Mouse (Mus musculus) CD4-positive, CD25-positive, alpha-beta regulatory T cell, adult 2 months (primary cell): ENCODE measurements at regions not wholly inside any gene's neighbourhood (a gene's known extent, or its start where the extent isn't known, plus 50 kb on each side); places are given as distances from the start of the nearest gene placed in this dataset.
"Not testable (repeated sequence)": the region's sequence is repeated elsewhere in the genome, so short reads cannot be mapped to it uniquely, and the experiment has no call there.

ENCODE experiments used
- DNase-seq: peaks from one replicate; pipeline ENCODE4 v3.0.0-alpha.2; 2012; ENCODE audit warnings: low read depth, low spot score

DNA sequence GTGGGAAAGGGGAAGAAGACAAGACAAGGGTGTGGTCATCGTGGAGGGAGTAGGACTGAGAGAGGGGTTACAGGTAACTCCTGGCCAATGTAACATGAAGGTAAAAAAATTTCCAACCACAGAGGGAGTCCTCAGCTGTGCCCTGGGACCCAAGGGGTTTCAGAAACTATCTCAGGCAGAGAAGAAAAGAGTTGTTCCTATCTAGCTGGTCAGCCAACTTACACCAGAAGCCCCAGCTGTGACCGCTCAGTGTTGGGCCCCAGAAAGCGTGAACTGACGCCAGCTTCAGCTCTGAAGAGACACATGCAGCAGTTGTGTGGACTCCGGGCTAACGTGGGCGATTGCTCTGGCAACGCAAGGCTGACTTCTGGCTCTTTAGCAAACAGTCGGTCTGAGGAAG, 52.2 kb downstream of the Rhob start:
- DNase-seq, result no peak

DNA sequence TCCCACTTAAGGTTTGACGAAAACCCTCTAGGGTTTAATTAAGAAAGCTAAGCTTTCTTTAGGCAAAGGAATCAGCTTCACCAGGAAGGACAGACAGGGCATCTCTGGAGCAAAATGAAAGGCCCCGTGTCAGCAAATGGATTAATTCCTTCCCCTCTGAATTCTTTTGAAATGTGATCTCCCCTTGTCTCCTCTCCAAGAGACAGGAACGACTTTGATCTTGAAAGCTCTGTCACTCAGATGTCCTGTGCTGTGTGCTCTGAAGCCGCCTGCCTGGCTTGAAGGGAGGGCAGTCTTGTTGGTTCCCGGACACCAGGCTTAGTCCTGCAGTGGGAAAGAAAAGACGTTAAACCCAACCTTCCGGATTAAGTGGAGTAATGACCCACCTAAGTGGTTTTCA, 52.8 kb downstream of the Rhob start:
- DNase-seq, result no peak

DNA sequence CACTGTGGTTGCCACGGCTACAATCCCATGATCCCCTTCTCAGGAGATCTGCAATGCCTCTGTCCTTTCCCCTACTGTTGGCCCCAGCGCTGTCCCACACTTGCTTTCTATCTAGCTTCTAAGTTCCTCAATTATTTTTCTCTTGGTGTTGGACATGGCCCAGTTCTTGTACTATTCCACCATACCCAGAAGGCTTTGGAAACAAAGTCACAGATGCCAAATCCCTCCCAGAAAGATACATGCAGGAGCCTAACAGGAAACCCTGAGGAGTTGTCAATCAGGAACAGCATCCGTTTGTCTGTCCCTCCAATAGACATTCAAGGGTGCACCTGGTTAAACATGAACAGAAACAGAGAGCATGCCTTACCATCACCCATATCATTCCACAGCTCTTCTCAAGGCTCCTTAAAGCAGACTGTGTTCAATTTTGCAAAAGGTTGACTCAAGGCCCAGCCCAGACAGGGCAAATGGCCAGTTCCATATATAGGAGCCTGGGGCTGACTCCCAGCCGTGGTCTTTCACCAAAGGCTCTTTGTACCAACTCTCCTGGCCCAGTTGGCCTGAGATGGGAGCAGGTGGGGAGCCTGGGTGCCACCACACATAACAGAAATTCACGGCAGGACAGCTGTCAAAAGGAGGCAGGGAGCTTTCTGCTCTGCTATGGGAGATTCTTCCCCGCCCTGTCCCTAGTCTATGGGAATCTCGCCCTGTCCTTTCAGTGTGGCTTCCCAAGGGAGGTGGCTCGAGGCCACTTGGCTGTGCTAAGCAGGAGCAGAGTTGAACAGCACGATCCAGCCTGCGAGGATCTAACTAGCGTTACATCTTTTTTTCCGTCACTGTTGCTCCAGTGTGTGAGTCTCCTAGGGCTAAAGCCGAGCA, 54.6 kb downstream of the Rhob start:
- no peak for DNase-seq

DNA sequence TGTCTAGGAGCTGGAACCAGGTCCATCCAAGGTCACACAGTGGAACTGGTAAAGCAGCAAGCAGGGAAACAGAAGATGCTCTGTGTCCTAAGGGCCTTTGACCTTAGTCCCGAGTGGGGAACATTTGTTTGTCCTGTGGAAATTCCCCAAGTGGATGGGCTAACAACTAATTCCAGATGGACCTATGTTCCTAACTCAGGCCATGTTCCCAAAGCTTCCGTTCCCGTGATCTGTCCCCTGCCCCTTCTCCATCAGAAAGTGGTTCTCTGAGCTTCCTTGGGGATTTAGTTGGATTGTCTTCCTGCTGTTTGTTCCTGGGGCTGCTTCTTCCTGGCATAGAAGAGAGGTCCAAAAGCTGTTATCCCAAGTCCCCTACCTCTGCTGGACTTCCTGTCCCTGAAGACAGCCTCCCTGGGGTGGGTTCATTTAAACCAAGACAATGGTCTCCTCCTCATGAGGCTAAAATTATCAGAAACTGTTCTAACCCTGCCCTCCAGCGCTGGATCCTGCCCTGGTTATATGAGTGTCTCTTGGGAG, 55.8 kb downstream of the Rhob start:
- DNase-seq, result no peak

DNA sequence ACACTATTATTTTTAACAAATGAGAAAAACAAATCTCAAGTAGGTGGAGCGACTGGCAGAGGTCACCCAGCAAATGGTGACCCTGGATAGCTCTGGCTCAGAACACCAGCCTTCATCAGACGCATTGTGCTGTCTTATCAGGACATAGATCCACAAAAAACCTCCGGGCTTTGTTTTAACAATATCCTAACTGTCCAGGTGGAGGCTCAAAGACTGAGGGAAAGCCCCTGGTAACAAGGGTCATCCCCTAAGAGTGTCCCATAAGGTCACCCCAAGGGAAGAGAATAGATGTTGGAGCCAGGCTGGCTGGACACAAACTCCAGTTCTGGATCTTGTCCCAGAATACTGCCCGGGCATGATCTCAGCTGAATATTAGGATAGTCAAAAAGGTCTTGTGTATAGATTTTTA, 56.6 kb downstream of the Rhob start:
- DNase-seq, result no peak

DNA sequence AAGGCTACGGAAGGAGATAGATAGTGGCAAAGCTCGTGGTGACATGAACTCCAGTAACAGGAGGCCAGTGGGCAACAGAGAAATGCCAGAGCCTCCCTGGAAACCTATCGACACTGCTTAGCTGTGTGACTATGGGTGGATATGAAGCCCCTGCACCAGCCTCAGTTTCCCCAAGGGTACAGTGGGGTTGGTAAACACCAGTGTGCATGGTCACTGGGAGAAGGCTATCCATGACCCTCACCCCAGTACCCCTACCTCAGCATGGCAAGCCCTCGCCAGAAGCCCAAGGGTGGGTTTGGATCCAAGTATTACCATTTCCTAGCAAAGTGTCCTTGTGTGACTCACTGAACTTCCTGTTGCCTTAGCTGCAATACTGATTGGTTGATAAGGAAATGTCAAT, 58.5 kb downstream of the Rhob start:
- DNase-seq, result no peak

DNA sequence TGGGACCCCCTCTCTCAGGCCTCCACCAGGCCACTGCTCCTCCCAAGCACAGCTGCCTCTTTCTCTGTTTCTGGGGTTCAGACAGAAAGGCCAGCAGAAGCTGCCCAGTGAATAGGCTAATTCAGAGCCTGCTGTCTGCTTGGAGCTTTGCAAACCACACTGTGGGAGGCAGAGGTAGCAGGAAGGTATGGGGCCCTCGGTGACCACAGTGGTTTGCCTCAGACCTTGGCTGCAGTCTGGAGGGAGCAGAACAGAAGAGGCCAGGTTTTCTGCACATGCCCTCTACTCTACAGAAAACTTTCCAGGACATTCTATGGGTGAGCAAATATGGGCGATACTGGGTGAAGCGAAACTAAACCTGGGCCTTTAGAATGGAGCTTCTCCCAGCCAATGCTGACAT, 59.4 kb downstream of the Rhob start:
- no peak for DNase-seq

DNA sequence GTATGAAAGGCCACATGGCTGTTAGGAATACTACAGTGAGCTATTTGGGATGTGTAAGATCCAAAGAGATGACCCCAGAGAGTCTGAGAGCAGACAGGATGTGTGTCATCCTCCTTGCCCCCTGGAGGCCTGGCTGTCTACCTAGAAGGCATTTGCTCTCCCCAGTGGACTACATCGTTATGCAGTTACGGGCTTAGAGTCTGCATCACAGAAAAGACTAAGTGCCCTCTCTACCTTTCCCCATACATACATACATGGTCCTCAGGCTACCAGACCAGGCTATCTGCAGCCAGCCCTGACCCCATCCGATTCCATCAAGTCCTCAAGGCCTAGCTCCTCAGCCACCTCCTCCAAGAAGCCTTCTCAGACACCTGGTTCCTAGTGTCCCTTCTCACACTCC, 59.9 kb downstream of the Rhob start:
- DNase-seq, result no peak

DNA sequence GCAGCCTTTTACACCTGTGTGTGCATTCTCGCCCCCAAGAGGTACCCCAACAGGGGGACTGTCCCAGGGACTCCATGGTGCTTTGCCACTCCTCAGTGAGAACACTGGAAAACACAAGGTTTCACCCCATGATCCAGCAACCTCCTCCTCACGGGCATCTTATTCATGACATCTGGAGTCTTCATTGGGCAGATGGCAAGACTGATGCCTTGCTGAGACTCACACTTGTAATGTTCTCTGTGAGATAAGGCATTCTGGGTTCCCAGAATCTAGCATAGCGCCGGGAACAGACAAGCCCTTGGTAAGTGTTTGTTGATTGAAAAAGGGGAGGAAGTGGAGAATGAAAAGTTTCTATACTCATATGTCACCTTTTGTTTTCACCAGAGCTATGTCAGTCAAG, 60.3 kb downstream of the Rhob start:
- DNase-seq, result no peak

DNA sequence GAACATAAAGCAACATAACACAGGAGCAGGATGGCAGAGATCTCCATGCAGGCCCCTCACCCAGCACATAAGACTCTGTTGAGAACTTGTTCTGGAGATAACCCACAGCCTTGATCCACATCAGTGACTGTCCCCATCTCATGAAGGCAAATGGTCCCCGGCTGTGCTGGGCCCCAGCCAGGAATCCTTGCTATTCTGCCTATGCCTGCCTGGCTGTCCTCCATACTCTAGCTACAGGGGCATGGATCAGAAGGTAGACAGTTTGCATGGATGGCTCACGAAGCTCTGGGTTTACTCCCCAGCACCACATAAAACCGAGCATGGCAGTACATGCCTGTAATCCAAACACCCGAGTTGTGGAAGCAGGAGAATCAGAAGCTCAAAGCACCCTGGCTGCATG, 61.2 kb downstream of the Rhob start:
- DNase-seq, result no peak

DNA sequence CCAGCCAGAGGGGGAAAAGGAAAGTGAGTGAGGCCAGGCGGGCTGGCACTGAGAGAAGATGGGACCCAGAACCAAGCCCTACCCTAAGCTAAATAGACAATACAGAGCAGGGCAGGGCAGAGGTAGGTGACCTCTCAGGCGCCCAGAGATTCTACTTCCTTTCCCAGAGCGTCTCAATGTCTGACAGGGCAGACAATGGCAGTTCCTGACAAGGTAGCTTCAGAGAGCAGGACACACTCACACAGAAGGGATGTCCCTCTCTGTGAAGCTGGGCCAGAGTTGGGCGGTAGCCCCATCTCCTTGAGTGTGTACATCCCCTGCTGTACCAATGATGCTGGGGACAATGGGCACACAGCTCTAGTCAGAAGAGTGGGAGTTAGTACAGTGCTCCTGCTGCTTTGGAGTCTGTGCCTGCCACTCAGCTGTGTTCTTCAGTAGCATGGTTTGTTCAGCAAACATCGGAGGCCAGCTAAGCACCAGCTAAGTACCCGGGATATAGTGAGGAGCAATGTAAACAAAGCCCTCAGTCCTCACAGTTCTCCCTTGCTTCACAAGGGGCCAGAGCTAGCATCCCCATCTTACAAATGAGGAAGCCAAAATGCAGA, 62.7 kb downstream of the Rhob start:
- DNase-seq, result no peak

DNA sequence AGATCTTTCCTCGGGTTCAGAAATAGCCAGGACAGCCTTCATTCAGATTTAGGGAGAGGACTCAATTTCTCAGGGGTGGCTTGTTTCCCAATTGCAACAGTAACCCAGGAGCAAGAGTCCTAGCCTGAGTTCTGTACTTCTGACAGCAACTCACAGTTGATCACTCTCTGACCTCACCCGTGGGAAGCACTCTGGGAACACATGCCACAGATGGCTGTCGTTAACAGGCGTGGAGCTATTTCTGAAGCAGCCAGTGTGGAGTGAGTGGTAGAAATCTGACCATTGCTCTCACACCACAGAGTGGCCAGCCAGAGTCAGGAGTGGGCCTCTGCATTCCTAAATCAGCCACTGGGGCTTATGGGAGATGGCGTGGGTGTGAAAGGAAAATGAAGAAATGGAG, 63.3 kb downstream of the Rhob start:
- DNase-seq, result no peak

DNA sequence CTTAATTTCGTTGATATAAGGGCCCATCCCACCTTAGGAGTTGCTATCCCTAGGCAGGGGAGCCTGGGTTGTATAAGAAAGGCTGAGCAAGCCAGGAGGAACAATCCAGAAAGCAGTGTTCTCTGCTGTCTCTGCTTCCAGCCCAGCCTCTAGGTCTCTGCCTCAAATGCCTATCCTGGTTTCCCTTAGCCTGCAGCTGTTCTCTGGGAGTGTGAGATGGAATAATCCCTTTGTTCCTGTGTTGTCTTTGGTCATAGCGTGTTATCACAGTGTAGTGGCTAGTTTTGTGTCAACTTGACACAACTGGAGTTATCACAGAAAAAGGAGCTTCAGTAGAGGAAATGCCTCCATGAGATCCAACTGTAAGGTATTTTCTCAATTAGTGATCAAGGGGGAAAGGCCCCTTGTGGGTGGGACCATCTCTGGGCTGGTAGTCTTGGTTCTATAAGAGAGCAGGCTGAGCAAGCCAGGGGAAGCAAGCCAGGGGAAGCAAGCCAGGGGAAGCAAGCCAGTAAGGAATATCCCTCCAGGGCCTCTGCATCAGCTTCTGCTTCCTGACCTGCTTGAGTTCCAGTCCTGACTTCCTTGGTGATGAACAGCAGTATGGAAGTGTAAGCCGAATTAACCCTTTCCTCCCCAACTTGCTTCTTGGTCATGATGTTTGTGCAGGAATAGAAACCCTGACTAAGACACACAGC, 64.0 kb downstream of the Rhob start:
- not testable (repeated sequence) for DNase-seq

DNA sequence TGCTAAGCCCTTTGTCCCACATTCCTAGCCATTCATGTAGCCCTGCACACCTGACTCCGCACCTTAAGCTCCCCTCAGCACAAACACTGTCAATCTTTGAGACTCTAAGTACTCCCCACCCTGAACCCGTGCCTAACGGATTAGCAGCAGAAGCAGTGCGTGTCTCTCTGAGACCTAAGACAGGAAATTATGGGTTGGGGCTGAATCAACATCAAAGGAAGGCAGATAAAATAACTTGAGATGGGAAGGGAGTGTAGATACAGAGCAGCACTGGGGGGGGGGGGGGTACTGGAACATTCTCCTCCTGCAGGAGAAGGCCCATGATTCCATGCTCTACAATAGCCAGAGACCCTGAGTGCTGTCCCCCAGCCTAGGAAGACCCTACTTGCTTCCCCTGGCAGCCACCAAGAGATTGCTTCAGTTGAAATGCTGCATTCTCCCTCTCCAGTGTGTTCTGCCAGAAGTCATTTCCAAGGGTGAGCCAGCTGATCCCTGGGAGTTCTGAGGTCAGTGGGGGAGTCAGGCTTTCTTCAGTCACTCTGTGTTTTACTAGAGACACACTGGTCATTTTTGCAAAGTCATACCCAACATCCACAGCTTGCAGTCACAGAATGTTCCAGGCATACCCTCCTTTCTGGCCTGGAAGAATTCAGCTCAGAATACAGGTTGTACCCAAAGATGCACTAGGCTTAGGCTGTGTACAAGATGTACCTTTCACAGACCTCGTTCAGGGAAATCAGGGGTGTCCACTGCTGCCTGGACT, 71.4 kb downstream of the Rhob start:
- peak; percentile 8 for DNase-seq

DNA sequence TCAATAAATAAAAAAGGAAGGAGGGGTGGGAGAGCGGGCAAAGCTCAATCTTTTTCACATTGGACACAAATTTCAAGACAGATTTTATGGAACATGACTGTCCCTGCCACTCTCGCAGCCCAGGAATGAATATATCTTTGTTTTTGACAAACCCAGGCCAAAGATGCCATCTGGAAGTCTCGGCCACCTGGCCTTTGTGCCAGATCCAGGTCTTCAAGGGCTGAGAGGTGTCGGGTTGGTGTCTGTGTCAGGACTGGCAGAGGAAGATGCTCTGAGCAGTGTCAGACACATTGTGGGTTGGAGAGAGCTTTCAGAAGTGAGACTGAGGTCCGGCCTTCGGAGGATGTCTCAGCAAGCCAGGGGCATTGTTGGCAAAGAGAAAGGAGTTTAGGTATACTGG, 75.3 kb downstream of the Rhob start:
- DNase-seq, result no peak

DNA sequence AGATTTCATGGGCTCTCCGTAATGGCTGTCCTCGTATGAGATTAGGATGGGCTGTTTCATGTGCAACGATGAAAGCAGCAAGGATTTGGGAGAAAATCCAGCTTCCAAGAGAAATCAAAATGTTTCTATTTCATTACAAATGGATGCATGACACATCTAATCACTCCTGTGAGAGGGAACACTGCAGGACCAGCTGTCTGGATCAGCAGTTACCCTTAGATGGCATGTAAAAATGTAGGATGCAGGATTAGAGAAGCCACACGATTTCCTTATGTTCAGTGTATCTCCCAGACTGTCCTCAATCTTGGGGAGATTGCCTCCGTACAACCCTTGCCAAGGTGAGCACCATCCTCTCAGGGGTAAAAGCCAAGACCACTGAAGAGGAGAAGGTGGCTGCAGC, 77.1 kb downstream of the Rhob start:
- DNase-seq, result no peak

DNA sequence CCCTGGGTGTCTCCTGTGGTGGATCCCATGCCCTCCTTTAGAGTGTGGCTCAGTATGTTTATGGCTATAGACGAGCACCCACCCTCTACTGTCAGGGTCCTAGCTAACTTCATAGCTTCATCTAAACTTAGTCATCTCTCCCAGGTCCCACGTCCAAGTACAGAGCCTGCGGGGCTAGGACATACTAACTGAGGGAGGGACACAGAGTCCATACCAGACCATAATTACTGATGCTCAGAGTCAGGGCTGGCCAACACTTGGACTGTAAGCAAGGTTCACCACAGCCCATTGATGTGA, 78.6 kb downstream of the Rhob start:
- DNase-seq, result no peak

DNA sequence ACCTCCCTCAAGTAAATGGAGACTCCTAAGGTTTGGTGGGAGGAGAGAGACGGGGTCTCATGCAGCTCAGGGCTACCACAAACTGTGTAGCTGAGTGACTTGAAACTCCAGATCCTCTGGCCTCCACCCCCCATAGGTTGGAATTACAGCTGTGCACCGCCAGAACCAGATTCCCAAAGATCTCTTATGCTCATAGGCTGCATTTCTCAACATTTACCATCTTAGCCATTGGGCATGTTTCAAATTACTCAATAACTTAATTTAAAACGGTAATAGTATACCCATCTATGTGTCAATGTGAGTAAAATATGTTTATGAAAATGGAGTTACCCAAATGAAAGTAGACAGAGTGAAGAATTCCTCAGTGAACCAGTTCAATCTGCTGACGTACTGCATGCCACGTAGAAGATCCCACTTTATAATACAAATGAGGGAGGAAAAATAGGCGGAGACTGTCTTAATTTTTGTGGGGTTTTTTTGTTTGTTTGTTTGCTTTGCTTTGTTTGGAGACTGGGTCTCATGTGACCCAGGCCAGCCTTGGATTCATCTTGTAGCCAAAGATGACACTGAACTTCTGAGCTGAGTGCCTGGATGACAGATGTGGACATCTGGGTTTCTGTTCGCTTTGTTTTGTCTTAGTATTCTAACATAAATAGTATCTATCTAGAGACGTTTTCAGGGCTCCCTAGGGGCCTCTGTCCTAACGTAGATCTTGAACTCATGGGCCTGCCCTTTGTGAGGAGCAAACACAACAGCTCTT, 79.1 kb downstream of the Rhob start:
- no peak for DNase-seq

DNA sequence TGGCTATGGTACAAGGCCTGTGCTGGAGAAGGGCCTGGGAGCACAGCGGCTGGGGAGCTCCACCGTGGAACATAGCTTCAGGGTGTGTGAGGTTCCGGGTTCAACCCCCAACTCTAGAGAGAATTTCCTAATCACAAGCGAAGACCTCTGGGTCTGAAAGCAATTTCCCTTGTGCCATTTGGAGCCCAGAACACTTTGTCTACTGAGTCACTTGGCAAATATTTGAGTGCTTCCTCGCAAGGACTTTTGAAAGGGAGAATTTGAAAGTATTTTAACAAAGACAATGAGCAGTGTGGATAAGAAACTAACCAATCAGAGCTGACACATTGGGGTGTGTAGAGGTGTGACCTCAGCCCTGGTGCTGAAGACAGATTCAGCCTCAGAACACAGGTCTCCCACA, 80.9 kb downstream of the Rhob start:
- no peak for DNase-seq

DNA sequence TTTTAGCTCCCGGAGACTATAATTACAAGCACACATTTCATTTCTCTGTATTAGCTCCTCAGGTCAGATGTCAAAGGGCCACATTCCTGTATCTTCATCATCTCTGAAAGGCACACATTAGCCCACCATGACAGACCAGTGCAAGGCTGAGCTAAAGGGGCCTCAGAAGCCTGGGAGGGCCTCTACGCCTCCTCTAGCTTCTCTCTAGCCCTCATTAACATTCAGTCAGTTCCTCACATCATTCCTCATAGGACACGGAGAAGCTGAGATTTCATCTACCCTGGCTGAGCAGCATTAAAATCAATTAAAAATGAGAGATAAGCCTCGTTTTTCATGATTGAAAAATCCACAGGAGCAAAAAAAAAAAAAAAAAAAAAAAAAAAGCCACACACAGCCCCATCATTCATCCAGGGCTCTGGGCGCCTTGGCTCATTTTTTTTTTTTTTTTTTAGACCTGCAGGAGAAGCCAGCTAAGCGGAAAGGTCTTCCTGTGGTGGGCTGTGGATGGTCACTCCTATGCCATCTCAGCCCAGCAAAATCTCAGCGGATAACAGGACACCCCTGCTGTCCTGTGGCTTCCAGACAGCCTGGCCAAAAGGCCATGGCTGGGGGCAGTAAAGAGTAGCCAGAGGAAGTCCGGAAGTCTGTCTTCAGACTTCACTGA, 82.5 kb downstream of the Rhob start:
- no peak for DNase-seq

DNA sequence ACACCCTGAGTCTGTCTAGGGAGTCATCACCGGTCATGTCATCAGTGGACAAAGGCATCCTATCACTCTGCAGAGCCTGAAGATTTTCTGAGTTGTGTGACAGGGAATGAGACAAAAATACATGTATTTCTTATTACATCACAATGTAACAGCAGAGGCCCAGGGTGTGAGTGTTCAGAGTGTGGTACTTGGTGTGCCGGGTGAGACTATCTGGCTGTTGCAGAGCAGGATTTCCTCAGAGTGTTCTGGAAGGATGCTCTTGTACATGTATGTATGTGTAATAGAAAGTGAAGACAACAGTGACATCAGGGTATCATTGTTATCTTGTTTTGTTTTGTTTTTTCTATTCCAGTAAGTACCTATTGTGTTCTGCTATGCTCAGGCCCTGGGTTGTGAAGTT, 87.7 kb downstream of the Rhob start:
- DNase-seq, result no peak
